Mouse (Mus musculus) liver, embryonic 15.5 days (tissue): Measurements from ENCODE around the gene AC192777.2. TPM values are rescaled to one million over a fixed set of nuclear protein-coding genes. Genes with fewer than 3 reads are reported as not detected.
"Not testable (repeated sequence)": the region's sequence is repeated elsewhere in the genome, so short reads cannot be mapped to it uniquely, and the experiment has no call there.

ENCODE experiments used
- ATAC-seq: fragments of 200-750 bp; cut with Nextera tagmentation; 2 replicates; pipeline ENCODE4 v1.8.0; 2017; ENCODE audit warnings: moderate number of reproducible peaks, mild to moderate bottlenecking, moderate library complexity; ENCODE audit not compliant: insufficient read depth
- H3K27ac ChIP-seq: fragments of 300-500 bp; sonication (generic); replicated peaks from 2 replicates; pipeline ENCODE4 v1.5.1; 2015; ENCODE audit warnings: mild to moderate bottlenecking, inconsistent platforms
- H3K27me3 ChIP-seq: fragments of 300-500 bp; sonication (generic); 2 replicates; pipeline ENCODE4 v1.6.1; 2015; ENCODE audit warnings: mild to moderate bottlenecking, inconsistent platforms
- H3K36me3 ChIP-seq: fragments of 300-500 bp; sonication (generic); replicated peaks from 2 replicates; pipeline ENCODE4 v1.6.1; 2015; ENCODE audit warnings: moderate library complexity, mild to moderate bottlenecking, inconsistent platforms
- H3K4me1 ChIP-seq: fragments of 300-500 bp; sonication (generic); replicated peaks from 2 replicates; pipeline ENCODE4 v1.6.1; 2015; ENCODE audit warnings: inconsistent platforms
- H3K4me2 ChIP-seq: fragments of 300-500 bp; sonication (generic); 2 replicates; pipeline ENCODE4 v1.6.1; 2015; ENCODE audit warnings: moderate library complexity, mild to moderate bottlenecking, inconsistent platforms
- H3K4me3 ChIP-seq: fragments of 300-500 bp; sonication (generic); replicated peaks from 2 replicates; pipeline ENCODE4 v1.5.1; 2015; ENCODE audit warnings: mild to moderate bottlenecking, inconsistent platforms
- H3K9ac ChIP-seq: fragments of 300-500 bp; sonication (generic); 2 replicates; pipeline ENCODE4 v1.6.1; 2015; ENCODE audit warnings: moderate library complexity, mild to moderate bottlenecking, inconsistent platforms
- H3K9me3 ChIP-seq: fragments of 300-500 bp; sonication (generic); replicated peaks from 2 replicates; pipeline ENCODE4 v1.6.1; 2016; ENCODE audit warnings: inconsistent platforms
- WGBS: fragments of 180-500 bp; shearing (Covaris S2); methylation state at CpG from one replicate; pipeline ENCODE4 v1.1.7; 2015; ENCODE audit warnings: mixed read lengths; ENCODE audit not compliant: insufficient replicate concordance; 5-methylcytosine and 5-hydroxymethylcytosine counted together
- microRNA-seq: library from miRNA; unstranded; fragments of <30 nt; microRNA quantifications from one replicate; pipeline ENCODE4, GENCODE M21; 2016
- polyA plus RNA-seq: library from polyadenylated mRNA; unstranded; fragments of >200 nt; fragmentation: Nextera tagmentation; extraction: Ambion mirVana; gene quantifications from 2 replicates; pipeline ENCODE4 v1.2.1, GENCODE M21; 2015

AC192777.2 gene
- not detected in 2 replicates for polyA plus RNA-seq

DNA sequence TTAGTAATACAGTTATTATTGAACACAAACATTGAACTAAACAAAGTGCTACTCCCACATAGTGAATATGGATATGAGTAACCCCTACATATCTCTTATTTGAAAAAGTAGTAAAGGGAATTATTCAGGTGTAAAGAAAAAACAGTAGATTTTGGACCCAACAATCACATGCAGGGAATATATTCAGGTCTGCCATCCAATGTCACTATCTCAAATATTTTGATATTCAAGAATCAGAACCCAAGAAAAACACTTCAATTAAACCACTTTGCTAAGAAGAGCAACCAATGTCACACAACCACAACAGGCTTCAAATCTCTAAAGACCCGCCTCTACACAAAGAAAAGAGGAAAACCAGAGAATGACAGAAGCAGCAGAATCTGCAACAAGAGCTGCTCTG, at the start of gene AC192777.2:
AC192777.2 (plus strand) TSS at position 301 of the 400 bp plus-strand sequence.
- H3K36me3 ChIP-seq, ATAC-seq, H3K9ac ChIP-seq, H3K9me3 ChIP-seq, H3K27me3 ChIP-seq, H3K4me2 ChIP-seq, H3K27ac ChIP-seq, H3K4me3 ChIP-seq, H3K4me1 ChIP-seq: not testable (repeated sequence)
- WGBS, result 42% methylated on average over 1 of the region's 1 CpGs

DNA sequence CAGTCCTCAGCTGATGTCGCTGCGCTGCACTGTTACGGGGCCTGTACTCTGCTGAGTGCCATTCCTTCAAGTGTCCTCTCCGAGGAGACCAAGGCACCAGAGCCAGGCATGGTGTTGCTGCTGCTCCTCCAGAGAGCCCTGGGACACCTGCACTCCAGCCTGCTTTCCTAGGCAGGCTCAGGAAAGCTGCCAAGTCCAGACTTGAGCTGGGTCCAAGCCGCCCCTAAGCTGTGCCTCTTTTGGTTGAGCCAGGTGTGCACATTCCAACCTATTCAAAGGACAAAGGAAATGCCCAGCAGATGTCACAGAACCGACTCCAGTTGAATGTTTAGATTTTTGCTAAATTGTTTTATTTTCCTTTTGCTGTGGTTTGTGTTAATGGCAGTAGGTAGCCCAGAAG, 20.9 kb downstream of the AC192777.2 start:
- not testable (repeated sequence) for H3K9me3 ChIP-seq, H3K36me3 ChIP-seq, H3K4me3 ChIP-seq, ATAC-seq, H3K27me3 ChIP-seq, H3K4me1 ChIP-seq, H3K4me2 ChIP-seq, H3K9ac ChIP-seq, H3K27ac ChIP-seq
- 74% methylated on average over 6 of the region's 6 CpGs for WGBS

DNA sequence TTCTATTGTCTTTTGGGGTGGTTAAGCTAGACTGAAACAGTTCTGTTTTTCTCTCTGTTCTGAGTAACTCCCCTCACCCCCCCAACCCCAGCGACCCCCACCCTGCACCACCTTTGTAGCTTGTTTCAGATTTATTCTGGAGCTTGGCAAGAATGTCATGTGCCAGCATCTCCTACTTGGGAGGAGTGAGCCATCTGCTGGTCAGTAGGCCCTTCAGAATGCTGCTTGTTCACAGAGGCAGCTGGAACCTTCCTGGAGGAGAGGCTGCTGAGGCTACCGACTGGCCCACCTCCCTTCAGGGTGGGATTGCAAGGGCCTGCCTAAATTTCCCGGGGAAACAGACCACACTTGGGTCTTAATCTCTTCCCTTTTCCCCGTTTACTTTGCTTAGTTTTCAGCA, 21.6 kb downstream of the AC192777.2 start:
- not testable (repeated sequence) for H3K27ac ChIP-seq, H3K4me2 ChIP-seq, H3K27me3 ChIP-seq, ATAC-seq, H3K36me3 ChIP-seq, H3K9me3 ChIP-seq, H3K4me3 ChIP-seq, H3K9ac ChIP-seq, H3K4me1 ChIP-seq
- WGBS, result 33% methylated on average over 4 of the region's 4 CpGs

Small RNAs within 50 kb of the gene (microRNA-seq; reads per million reads assigned to microRNA genes)
- gene Gm26376, result not detected

Other genes starting within 250 kb of the AC192777.2 start
- not detected in 2 replicates for gene Esp38, start 144.9 kb upstream of the AC192777.2 start, polyA plus RNA-seq
- gene Pgk2, start 113.2 kb downstream of the AC192777.2 start, polyA plus RNA-seq, result not detected in 2 replicates
- not detected in 2 replicates for gene Crisp3, start 146.8 kb downstream of the AC192777.2 start, polyA plus RNA-seq
- not detected in 2 replicates for gene Crisp1, start 223.8 kb downstream of the AC192777.2 start, polyA plus RNA-seq